Mouse (Mus musculus): ENCODE data around the gene Esam. TPM values are rescaled to one million over a fixed set of nuclear protein-coding genes. Genes with fewer than 3 reads are reported as not detected.
A peak's percentile ranks its signal among the peaks of the same experiment; 100 is the strongest.

Gene Esam
- polyA plus RNA-seq, 1 experiment from 2014 or later, result 49.0 TPM

- Histone ChIP-seq H3K27ac (no peak overlapping the region), H3K36me3 (no peaks in the 10 kb centered on the region), H3K27me3 (replicated peaks) (no peaks in the 10 kb centered on the region), H3K4me1 (replicated peaks) (peaks cover 6% of the 10 kb centered on the region; the same call in 1 of the 2 replicates), H3K4me3 (replicated peaks) (no peak overlapping the region), H3K9me3 (no peaks in the 10 kb centered on the region), H3K9ac (no peak overlapping the region), H3K4me2 (replicated peaks) (no peak overlapping the region)
- WGBS, result 75% methylated on average over 5 of the region's 5 CpGs
- no peak for ATAC-seq
Observed at GRCm38 (mm10) chr9:37537658-37538250, 9.9 kb downstream of the Esam start.

GRCm38 (mm10) chr9:37539170-37540025 is 11.5 kb downstream of the Esam start, which contains the start of gene Vsig2:
Gene Vsig2, plus strand, starts transcription at chr9:37539255.
- H3K4me3 ChIP-seq (replicated peaks), result no peak within 1 kb of the TSS

GRCm38 (mm10) chr9:37540226-37540625 is 12.3 kb downstream of the Esam start:
- no peak overlapping the region for H3K4me2 ChIP-seq (replicated peaks)
- 89% methylated on average over 4 of the region's 4 CpGs for WGBS

More at GRCm38 (mm10) chr9:37539170-37540025, 11.5 kb downstream of the Esam start, which contains the start of gene Vsig2:
- Histone ChIP-seq H3K9ac (no peak within 1 kb of the TSS), H3K36me3 (no peaks in the 10 kb centered on the region), H3K27ac (no peak within 1 kb of the TSS), H3K4me1 (replicated peaks) (peaks cover 7% of the 10 kb centered on the region; the same call in 1 of the 2 replicates), H3K4me2 (replicated peaks) (peak within 1 kb of the TSS; percentile 34; the same call in 1 of the 2 replicates), H3K9me3 (no peaks in the 10 kb centered on the region), H3K27me3 (replicated peaks) (no peaks in the 10 kb centered on the region)
- WGBS, result 53% methylated on average over 23 of the region's 23 CpGs
- no peak; the same call in 1 of the 2 replicates for ATAC-seq

GRCm38 (mm10) chr9:37540701-37541575 is 13.1 kb downstream of the Esam start:
- no peak overlapping the region for H3K9ac ChIP-seq
- no peak overlapping the region for H3K4me3 ChIP-seq (replicated peaks)
- no peak for ATAC-seq
- no peaks in the 10 kb centered on the region for H3K9me3 ChIP-seq
- H3K27ac ChIP-seq, result no peak overlapping the region
- H3K27me3 ChIP-seq (replicated peaks), result peaks cover 10% of the 10 kb centered on the region
- WGBS, result 71% methylated on average over 6 of the region's 6 CpGs
- H3K4me2 ChIP-seq (replicated peaks), result no peak overlapping the region
- H3K36me3 ChIP-seq, result no peaks in the 10 kb centered on the region
- H3K4me1 ChIP-seq (replicated peaks), result peaks cover 12% of the 10 kb centered on the region; the same call in 1 of the 2 replicates

More at GRCm38 (mm10) chr9:37540226-37540625, 12.3 kb downstream of the Esam start:
- Histone ChIP-seq H3K9ac (no peak overlapping the region), H3K27ac (no peak overlapping the region), H3K4me3 (replicated peaks) (no peak overlapping the region), H3K4me1 (replicated peaks) (peaks cover 10% of the 10 kb centered on the region; the same call in 1 of the 2 replicates), H3K36me3 (no peaks in the 10 kb centered on the region), H3K9me3 (no peaks in the 10 kb centered on the region), H3K27me3 (replicated peaks) (peaks cover 2% of the 10 kb centered on the region)
- no peak for ATAC-seq

- no peak for ATAC-seq
- Histone ChIP-seq H3K36me3 (no peaks in the 10 kb centered on the region), H3K9ac (no peak overlapping the region), H3K4me1 (replicated peaks) (peaks cover 13% of the 10 kb centered on the region; the same call in 1 of the 2 replicates), H3K4me2 (replicated peaks) (no peak overlapping the region), H3K27me3 (replicated peaks) (peaks cover 15% of the 10 kb centered on the region), H3K9me3 (no peaks in the 10 kb centered on the region), H3K27ac (no peak overlapping the region), H3K4me3 (replicated peaks) (no peak overlapping the region)
- WGBS, result 68% methylated on average over 7 of the region's 7 CpGs
Observed at GRCm38 (mm10) chr9:37541851-37542642, 14.2 kb downstream of the Esam start.

GRCm38 (mm10) chr9:37543869-37544440 is 16.1 kb downstream of the Esam start:
- ATAC-seq, result peak; percentile 17; the same call in 1 of the 2 replicates
- Histone ChIP-seq H3K9me3 (no peaks in the 10 kb centered on the region), H3K9ac (no peak overlapping the region), H3K4me2 (replicated peaks) (peak overlapping the region; percentile 82), H3K36me3 (no peaks in the 10 kb centered on the region), H3K27ac (no peak overlapping the region), H3K4me3 (replicated peaks) (peak overlapping the region; percentile 38), H3K27me3 (replicated peaks) (peaks cover 15% of the 10 kb centered on the region), H3K4me1 (replicated peaks) (peaks cover 13% of the 10 kb centered on the region; the same call in 1 of the 2 replicates)
- WGBS, result 30% methylated on average over 12 of the region's 12 CpGs

GRCm38 (mm10) chr9:37544447-37545165 is 16.7 kb downstream of the Esam start:
- H3K9ac ChIP-seq, result peak overlapping the region; percentile 11; the same call in 1 of the 2 replicates
- 2% methylated on average over 29 of the region's 29 CpGs for WGBS
- H3K36me3 ChIP-seq, result no peaks in the 10 kb centered on the region
- H3K9me3 ChIP-seq, result no peaks in the 10 kb centered on the region
- peak; percentile 83 for ATAC-seq
- H3K27me3 ChIP-seq (replicated peaks), result peaks cover 15% of the 10 kb centered on the region
- H3K4me2 ChIP-seq (replicated peaks), result peak overlapping the region; percentile 82
- peaks cover 7% of the 10 kb centered on the region; the same call in 1 of the 2 replicates for H3K4me1 ChIP-seq (replicated peaks)
- H3K27ac ChIP-seq, result no peak overlapping the region
- H3K4me3 ChIP-seq (replicated peaks), result peak overlapping the region; percentile 38

- H3K9me3 ChIP-seq, result no peaks in the 10 kb centered on the region
- H3K36me3 ChIP-seq, result no peaks in the 10 kb centered on the region
- 23% methylated on average over 17 of the region's 17 CpGs for WGBS
- ATAC-seq, result peak; percentile 32
- H3K27me3 ChIP-seq (replicated peaks), result peaks cover 17% of the 10 kb centered on the region
- H3K4me3 ChIP-seq (replicated peaks), result peak overlapping the region; percentile 38
- peaks cover 7% of the 10 kb centered on the region; the same call in 1 of the 2 replicates for H3K4me1 ChIP-seq (replicated peaks)
- peak overlapping the region; percentile 82 for H3K4me2 ChIP-seq (replicated peaks)
- no peak overlapping the region for H3K9ac ChIP-seq
- H3K27ac ChIP-seq, result no peak overlapping the region
Observed at GRCm38 (mm10) chr9:37545166-37545610, 17.3 kb downstream of the Esam start.

GRCm38 (mm10) chr9:37545847-37546452 is 18.1 kb downstream of the Esam start:
- no peak; the same call in 1 of the 2 replicates for ATAC-seq
- H3K9me3 ChIP-seq, result no peaks in the 10 kb centered on the region
- H3K27me3 ChIP-seq (replicated peaks), result peaks cover 25% of the 10 kb centered on the region
- no peaks in the 10 kb centered on the region for H3K36me3 ChIP-seq
- H3K4me3 ChIP-seq (replicated peaks), result no peak overlapping the region
- WGBS, result 20% methylated on average over 27 of the region's 27 CpGs
- H3K4me1 ChIP-seq (replicated peaks), result peaks cover 7% of the 10 kb centered on the region; the same call in 1 of the 2 replicates
- no peak overlapping the region for H3K9ac ChIP-seq
- H3K27ac ChIP-seq, result no peak overlapping the region
- peak overlapping the region; percentile 37 for H3K4me2 ChIP-seq (replicated peaks)

GRCm38 (mm10) chr9:37546889-37547288 is 19.0 kb downstream of the Esam start:
- no peaks in the 10 kb centered on the region for H3K9me3 ChIP-seq
- no peak for ATAC-seq
- H3K9ac ChIP-seq, result no peak overlapping the region
- WGBS, result 79% methylated on average over 1 of the region's 1 CpGs
- H3K4me2 ChIP-seq (replicated peaks), result no peak overlapping the region
- H3K4me1 ChIP-seq (replicated peaks), result peaks cover 10% of the 10 kb centered on the region
- H3K36me3 ChIP-seq, result no peaks in the 10 kb centered on the region
- no peak overlapping the region for H3K4me3 ChIP-seq (replicated peaks)
- no peak overlapping the region for H3K27ac ChIP-seq
- H3K27me3 ChIP-seq (replicated peaks), result peaks cover 32% of the 10 kb centered on the region
